Mouse (Mus musculus): ENCODE measurements around the gene Soat2. TPM values are rescaled to one million over a fixed set of nuclear protein-coding genes. Genes with fewer than 3 reads are reported as not detected.

Gene Soat2
- polyA plus RNA-seq, 1 experiment from 2014 or later, result 0.13 TPM

DNA sequence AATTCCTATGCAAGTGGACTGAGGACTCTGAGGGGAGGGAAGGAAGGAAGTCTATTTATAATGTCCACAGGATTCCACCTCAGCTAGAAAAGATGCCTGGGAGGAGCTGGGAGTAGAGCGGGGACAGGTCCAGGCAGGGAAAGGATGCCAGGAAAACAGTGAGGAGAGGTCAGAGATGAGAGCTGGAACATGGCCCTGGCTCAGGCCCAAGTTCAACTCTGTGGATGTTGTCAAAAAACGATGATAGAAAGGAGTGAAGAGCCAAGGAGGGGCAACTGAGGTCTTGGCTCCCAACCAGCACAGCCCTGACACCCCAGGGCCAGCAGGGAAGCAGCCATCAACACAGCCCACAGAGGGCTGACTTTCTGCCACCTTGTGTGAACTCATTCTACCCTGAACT, 24.0 kb upstream of the Soat2 start:
- TF ChIP-seq CTCF (IDR thresholded peaks at IDR 0.05), result no peak
- DNase-seq (ENCODE audit: low read depth, low spot score) (no peak), ATAC-seq (no peak)
- in situ Hi-C loops (cut with MboI; ENCODE audit: low pct_unique_long_range_greater_than_20kb), result no loop called here
- H3K27me3 ChIP-seq, result no peaks in the 10 kb centered on the region
- CTCF ChIA-PET, result interaction anchor here (1.3 to 1.7 kb wide), 2 partner anchors 10 to 12 kb away, joined by 3 to 6 read pairs; no protein-coding TSS in a partner anchor
- POLR2A ChIA-PET, result interaction anchor here (0.9 to 1.2 kb wide), 3 partner anchors 11 to 22 kb away, joined by 3 to 16 read pairs (median 3); no protein-coding TSS in a partner anchor

DNA sequence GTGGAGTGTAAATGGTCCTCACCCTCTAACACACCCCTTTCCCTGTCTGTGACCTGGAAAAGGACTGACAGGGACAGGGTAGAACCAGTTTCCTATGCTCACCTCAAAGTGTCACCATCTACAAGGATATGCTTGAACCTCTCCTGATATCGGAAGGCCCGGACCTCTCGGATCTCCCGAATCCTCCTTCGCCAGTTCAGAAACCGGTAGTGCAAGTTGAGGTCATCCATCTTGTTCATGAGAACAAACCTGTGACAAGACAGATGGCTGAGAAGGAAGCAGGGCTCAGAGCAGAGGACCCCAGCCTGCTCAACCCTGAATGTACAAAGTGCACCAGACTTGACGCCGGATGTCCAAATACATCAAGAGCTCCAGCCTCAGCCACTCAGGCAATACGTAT, 17.0 kb upstream of the Soat2 start:
- in situ Hi-C loops (cut with MboI; ENCODE audit: low pct_unique_long_range_greater_than_20kb), result no loop called here
- no peak for ATAC-seq
- CTCF ChIA-PET, result no interaction called here
- no peak for TF ChIP-seq CTCF (IDR thresholded peaks at IDR 0.05)
- POLR2A ChIA-PET, result no interaction called here
- no peaks in the 10 kb centered on the region for H3K27me3 ChIP-seq
- no peak for DNase-seq (ENCODE audit: low read depth, low spot score)

- H3K27me3 ChIP-seq, result no peaks in the 10 kb centered on the region
- DNase-seq (ENCODE audit: low read depth, low spot score) (no peak), ATAC-seq (no peak)
- CTCF ChIA-PET, result no interaction called here
- TF ChIP-seq CTCF (IDR thresholded peaks at IDR 0.05), result no peak
- in situ Hi-C loops (cut with MboI; ENCODE audit: low pct_unique_long_range_greater_than_20kb), result no loop called here
- POLR2A ChIA-PET, result no interaction called here
Measured at GRCm38 (mm10) chr15:102134709-102135108, 15.6 kb upstream of the Soat2 start.

DNA sequence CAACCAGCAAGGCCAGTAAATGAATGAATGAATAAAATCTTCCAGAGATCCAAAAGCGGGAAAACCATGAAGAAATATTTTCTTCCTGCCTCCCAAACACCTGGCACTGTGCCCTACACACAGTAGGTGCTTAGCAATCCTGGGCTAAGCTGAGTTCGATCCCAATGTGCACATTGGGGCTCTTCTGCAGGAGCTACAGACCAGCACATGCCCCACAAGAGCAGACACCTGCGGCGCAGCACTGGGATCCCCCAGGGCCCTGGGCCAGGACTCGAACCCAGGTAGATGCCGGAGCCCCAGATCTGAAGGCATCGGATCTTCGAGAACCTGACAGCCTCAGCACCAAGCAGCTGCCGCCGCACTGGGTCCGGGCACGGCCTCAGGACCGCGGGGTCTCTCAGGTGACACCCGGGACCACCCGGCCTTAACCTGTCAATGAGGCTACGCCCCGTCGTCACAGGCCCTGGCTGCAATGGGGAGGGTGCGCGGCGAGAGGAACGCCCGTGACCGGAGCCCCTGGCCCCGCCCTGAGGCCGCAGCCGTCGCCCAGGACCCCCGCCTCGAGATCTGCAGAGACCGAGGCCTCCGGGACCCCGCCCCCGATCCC, 14.7 kb upstream of the Soat2 start:
- H3K27me3 ChIP-seq, result no peaks in the 10 kb centered on the region
- no peak for TF ChIP-seq CTCF (IDR thresholded peaks at IDR 0.05)
- in situ Hi-C loops (cut with MboI; ENCODE audit: low pct_unique_long_range_greater_than_20kb), result no loop called here
- CTCF ChIA-PET, result interaction anchor here (0.6 to 1.2 kb wide), 4 partner anchors 18 to 89 kb away, joined by 3 read pairs; no protein-coding TSS in a partner anchor
- POLR2A ChIA-PET, result no interaction called here
- DNase-seq (ENCODE audit: low read depth, low spot score) (no peak), ATAC-seq (peak; percentile 5)

DNA sequence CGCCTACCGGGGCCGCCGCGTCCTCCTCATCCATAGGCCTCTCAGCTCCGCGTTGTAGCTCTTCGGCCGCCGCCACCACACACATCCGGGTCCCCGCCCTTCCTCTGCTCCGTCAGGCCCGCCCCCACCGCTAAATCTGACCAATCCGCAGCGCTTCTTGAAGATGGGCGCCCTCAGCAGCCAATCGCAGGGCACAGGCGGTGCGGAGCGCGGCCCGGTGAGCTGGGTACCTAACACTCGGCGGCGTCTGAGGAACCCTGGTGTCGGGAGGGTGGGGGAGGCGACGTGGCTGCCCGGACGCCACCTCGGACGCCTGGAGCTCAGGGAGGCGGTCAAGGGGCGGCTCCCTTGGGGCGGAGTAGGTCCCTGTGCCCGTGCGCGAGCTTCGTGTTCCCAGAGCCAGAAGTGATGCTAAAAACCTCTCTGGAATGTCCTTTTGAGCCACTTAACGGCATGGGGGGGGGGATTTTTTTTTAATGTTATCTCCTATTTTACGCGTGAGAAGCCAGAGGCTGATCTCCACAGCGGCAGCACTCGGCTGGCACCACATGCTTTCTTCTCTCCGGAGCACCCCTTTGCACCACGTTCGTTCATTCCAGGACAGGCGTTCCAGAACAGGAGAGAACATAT, 14.1 kb upstream of the Soat2 start, which contains the start of gene Spryd3:
Gene Spryd3 (minus strand): TSS at position 106 of the 630 bp plus-strand sequence.
- ChIA-PET CTCF (interaction anchor here (0.6 to 1.4 kb wide), 5 partner anchors 12 to 89 kb away, joined by 3 to 5 read pairs (median 3); no protein-coding TSS in a partner anchor), POLR2A (interaction anchor here (0.6 to 1.0 kb wide), 2 partner anchors 9 to 24 kb away, joined by 4 to 5 read pairs; no protein-coding TSS in a partner anchor)
- ATAC-seq (peak; percentile 99), DNase-seq (ENCODE audit: low read depth, low spot score) (peak; percentile 69)
- TF ChIP-seq CTCF (IDR thresholded peaks at IDR 0.05), result no peak
- in situ Hi-C loops (cut with MboI; ENCODE audit: low pct_unique_long_range_greater_than_20kb), result no loop called here
- no peaks in the 10 kb centered on the region for H3K27me3 ChIP-seq

GRCm38 (mm10) chr15:102141120-102141519, 9.2 kb upstream of the Soat2 start:
- in situ Hi-C loops (cut with MboI; ENCODE audit: low pct_unique_long_range_greater_than_20kb), result no loop called here
- ChIA-PET CTCF (no interaction called here), POLR2A (interaction anchor here (0.6 to 1.2 kb wide), 3 partner anchors 12 to 144 kb away, joined by 4 to 6 read pairs (median 4); no protein-coding TSS in a partner anchor)
- ATAC-seq (no peak), DNase-seq (ENCODE audit: low read depth, low spot score) (no peak)
- no peak for TF ChIP-seq CTCF (IDR thresholded peaks at IDR 0.05)
- no peaks in the 10 kb centered on the region for H3K27me3 ChIP-seq

DNA sequence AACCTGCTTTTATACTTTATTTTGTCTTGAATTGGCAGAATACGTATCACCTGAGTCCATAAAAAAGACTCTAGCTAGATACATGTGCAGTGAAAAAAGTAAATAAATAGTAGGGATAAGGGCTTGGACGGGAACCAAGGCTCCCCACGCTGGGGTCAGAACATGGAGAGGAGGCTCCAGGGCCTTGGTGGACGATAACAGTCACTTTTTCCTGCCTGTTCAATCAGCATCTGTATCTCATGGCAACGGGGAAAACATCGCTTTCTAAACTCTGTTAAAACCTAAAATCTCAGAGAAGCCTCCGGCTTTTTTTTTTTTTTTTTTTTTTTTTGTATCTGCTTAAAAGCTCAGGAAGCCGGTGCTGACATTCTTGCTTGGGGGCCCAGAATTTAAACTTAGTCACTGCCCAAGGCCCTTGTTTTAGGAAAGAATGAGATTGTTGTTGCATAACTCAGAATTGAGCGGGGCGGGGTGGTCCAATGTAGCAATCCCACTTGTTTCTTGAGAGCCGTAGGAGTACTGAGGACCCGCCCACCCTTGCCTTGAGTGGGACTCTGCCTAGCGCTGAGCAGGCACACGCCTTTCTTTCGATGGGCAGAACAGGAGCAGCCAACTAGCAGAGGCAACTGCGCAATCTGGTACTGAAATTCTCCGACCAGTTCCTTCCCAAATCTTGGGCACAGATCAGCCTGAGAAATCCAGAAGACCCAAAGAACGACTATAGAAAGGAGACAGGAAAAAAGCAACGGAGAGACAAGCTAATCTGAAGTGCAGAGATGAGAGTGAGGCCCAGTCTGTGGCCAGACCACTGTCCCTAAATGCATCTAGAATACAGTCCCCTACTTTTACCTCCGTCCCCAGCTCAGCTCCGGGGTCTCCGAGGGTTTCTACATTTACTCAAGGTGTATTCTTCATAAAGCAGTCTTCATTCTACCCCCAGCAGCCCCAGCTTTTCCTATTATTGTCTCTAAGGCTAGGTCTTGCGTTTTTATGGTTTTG, 7.1 kb upstream of the Soat2 start:
- ChIA-PET CTCF (interaction anchor here (0.7 to 1.6 kb wide), 2 partner anchors 22 to 35 kb away, joined by 3 read pairs; no protein-coding TSS in a partner anchor), POLR2A (no interaction called here)
- ATAC-seq (no peak), DNase-seq (ENCODE audit: low read depth, low spot score) (no peak)
- no peaks in the 10 kb centered on the region for H3K27me3 ChIP-seq
- in situ Hi-C loops (cut with MboI; ENCODE audit: low pct_unique_long_range_greater_than_20kb), result no loop called here
- no peak for TF ChIP-seq CTCF (IDR thresholded peaks at IDR 0.05)

- ChIA-PET POLR2A (interaction anchor here (1.7 kb wide), 1 partner anchor 8 kb away, joined by 4 read pairs; no protein-coding TSS in a partner anchor), CTCF (interaction anchor here (1.6 kb wide), 1 partner anchor 21 kb away, joined by 3 read pairs; no protein-coding TSS in a partner anchor)
- ATAC-seq (no peak), DNase-seq (ENCODE audit: low read depth, low spot score) (no peak)
- no peaks in the 10 kb centered on the region for H3K27me3 ChIP-seq
- in situ Hi-C loops (cut with MboI; ENCODE audit: low pct_unique_long_range_greater_than_20kb), result no loop called here
- TF ChIP-seq CTCF (IDR thresholded peaks at IDR 0.05), result no peak
Measured at GRCm38 (mm10) chr15:102144274-102144711, 6.0 kb upstream of the Soat2 start, which contains the start of gene Igfbp6. TSS of gene Igfbp6 (plus strand) at chr15:102144362.

GRCm38 (mm10) chr15:102144726-102145125, 5.6 kb upstream of the Soat2 start:
- POLR2A ChIA-PET, result interaction anchor here (1.7 kb wide), 1 partner anchor 8 kb away, joined by 4 read pairs; no protein-coding TSS in a partner anchor
- ATAC-seq (no peak), DNase-seq (ENCODE audit: low read depth, low spot score) (no peak)
- TF ChIP-seq CTCF (IDR thresholded peaks at IDR 0.05), result no peak
- H3K27me3 ChIP-seq, result no peaks in the 10 kb centered on the region
- in situ Hi-C loops (cut with MboI; ENCODE audit: low pct_unique_long_range_greater_than_20kb), result no loop called here
- CTCF ChIA-PET, result interaction anchor here (1.3 kb wide), 1 partner anchor 65 kb away, joined by 3 read pairs; no protein-coding TSS in a partner anchor

DNA sequence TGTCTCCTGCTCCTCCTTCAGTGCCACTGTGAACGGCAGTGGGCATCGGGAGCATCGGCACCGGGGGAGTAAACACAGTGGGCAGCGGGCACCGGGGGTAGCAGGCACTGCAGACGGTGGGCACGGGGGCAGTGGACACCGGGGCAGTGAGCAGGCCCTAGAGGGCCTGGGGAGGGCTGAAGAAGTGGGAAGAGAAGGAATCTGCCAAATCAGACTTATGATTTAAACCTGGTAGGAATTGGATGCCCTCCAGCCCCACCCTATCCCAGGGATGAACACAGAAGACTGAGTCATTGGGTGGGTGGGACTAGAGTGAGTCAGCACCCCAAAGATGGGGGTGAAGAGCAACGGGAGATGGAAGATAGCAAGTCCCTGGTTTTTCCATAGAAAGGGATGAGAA, 5.0 kb upstream of the Soat2 start:
- ChIA-PET POLR2A (interaction anchor here (0.9 to 1.7 kb wide), 2 partner anchors 9 to 30 kb away, joined by 3 to 4 read pairs; no protein-coding TSS in a partner anchor), CTCF (interaction anchor here (0.9 to 2.2 kb wide), 5 partner anchors 10 to 65 kb away, joined by 3 to 7 read pairs (median 4); no protein-coding TSS in a partner anchor)
- TF ChIP-seq CTCF (IDR thresholded peaks at IDR 0.05), result no peak
- H3K27me3 ChIP-seq, result no peaks in the 10 kb centered on the region
- DNase-seq (ENCODE audit: low read depth, low spot score) (no peak), ATAC-seq (no peak)
- in situ Hi-C loops (cut with MboI; ENCODE audit: low pct_unique_long_range_greater_than_20kb), result no loop called here
